Mouse (Mus musculus) kidney, adult 11 months (tissue): ENCODE results near the gene Nbr1.
A peak's percentile ranks its signal among the peaks of the same experiment; 100 is the strongest.
"Not testable (repeated sequence)": the region's sequence is repeated elsewhere in the genome, so short reads cannot be mapped to it uniquely, and the experiment has no call there.

Experiments
- DNase-seq: peaks from one replicate; pipeline ENCODE4 v3.0.0; 2022

Gene Nbr1

GRCm38 (mm10) chr11:101626995-101627856 lies 75.3 kb downstream of the Nbr1 start, which contains the start of gene Rdm1:
Rdm1 (plus strand) TSS chr11:101627195.
- peak; percentile 85 for DNase-seq

GRCm38 (mm10) chr11:101627857-101628559 lies 76.1 kb downstream of the Nbr1 start:
- peak; percentile 80 for DNase-seq

- DNase-seq: not testable (repeated sequence)
Observed at GRCm38 (mm10) chr11:101628733-101629417, 76.9 kb downstream of the Nbr1 start.
